Mouse (Mus musculus) heart, postnatal 36 days (tissue): ENCODE measurements around the gene Aars. TPM values are rescaled to one million over a fixed set of nuclear protein-coding genes. Genes with fewer than 3 reads are reported as not detected.
"Not testable (repeated sequence)": the region's sequence is repeated elsewhere in the genome, so short reads cannot be mapped to it uniquely, and the experiment has no call there.

Experiments used
- DNase-seq, 2 experiments: peaks; one replicate each; pipeline ENCODE4 v3.0.0; 2021 to 2022
- intact Hi-C: fragments of 180-260 bp; cut with DNase I; formaldehyde crosslinking; loops from one replicate; pipeline ENCODE4 v1.15.1; 2025
- microRNA-seq, 2 experiments: library from miRNA; unstranded; fragments of <30 nt; microRNA quantifications; one replicate each; pipeline ENCODE4 v1.2.0; 2021; ENCODE audit warnings: borderline number of aligned reads in 2 of 2
- total RNA-seq, 2 experiments: library from RNA; stranded (reverse); gene quantifications; 2 replicates each; pipeline ENCODE4 v1.2.3; 2021

Gene Aars
- total RNA-seq, 2 experiments from 2014 or later = 31.9 to 32.3 TPM

GRCm38 (mm10) chr8:111091706-111092105, 58.8 kb downstream of the Aars start:
- DNase-seq = no peak
- intact Hi-C loops = loop anchor here (2.0 to 5.0 kb wide), 3 partner anchors 29 to 344 kb away; partner anchors contain the start of genes Cog4 and Sf3b3

- not testable (repeated sequence) for DNase-seq
- intact Hi-C loops = loop anchor here (5.0 kb wide), 2 partner anchors 245 to 345 kb away; partner anchors contain the start of genes Cog4 and Sf3b3
Measured at GRCm38 (mm10) chr8:111092326-111092725, 59.4 kb downstream of the Aars start, which contains the start of gene Clec18a. Gene Clec18a, minus strand, starts transcription at chr8:111092426.

GRCm38 (mm10) chr8:111093865-111094718, 61.1 kb downstream of the Aars start, which contains the start of gene Pdpr:
Gene Pdpr, plus strand, starts transcription at chr8:111094630.
- peak; percentile 92 to 93 for DNase-seq
- intact Hi-C loops = loop anchor here (5.0 kb wide), 2 partner anchors 247 to 347 kb away; partner anchors contain the start of genes Cog4 and Sf3b3

GRCm38 (mm10) chr8:111094719-111095302, 61.9 kb downstream of the Aars start:
- intact Hi-C loops = loop anchor here (5.0 kb wide), 2 partner anchors 248 to 348 kb away; partner anchors contain the start of genes Cog4 and Sf3b3
- DNase-seq = peak in 1 of 2 experiments; percentile 17

Small RNA genes within 50 kb of the gene (microRNA-seq; reads per million reads assigned to microRNA genes)
- gene Gm24103 (0 reads per million in 2 experiments), gene Mir3473d (0.67 to 1.4 reads per million in 2 experiments)

Other genes with a start within 250 kb of the Aars start
- 1 to 10 TPM; 4.3 to 6.9 TPM for gene Il34, start 227.2 kb upstream of the Aars start, total RNA-seq
- gene Cog4, start 186.5 kb upstream of the Aars start, total RNA-seq = 10 to 100 TPM; 74.3 to 78.3 TPM
- 10 to 100 TPM; 37.3 to 39.1 TPM for gene Sf3b3, start 186.4 kb upstream of the Aars start, total RNA-seq
- 1 to 10 TPM; 4.1 to 4.7 TPM for gene Fuk, start 130.7 kb upstream of the Aars start, total RNA-seq
- gene St3gal2, start 113.2 kb upstream of the Aars start, total RNA-seq = 10 to 100 TPM; 27.5 to 28.3 TPM
- 10 to 100 TPM; 34.2 to 35.4 TPM for gene Ddx19a, start 35.3 kb upstream of the Aars start, total RNA-seq
- gene Ddx19b, start 1.4 kb upstream of the Aars start, total RNA-seq = 10 to 100 TPM; 11.1 to 11.7 TPM
- gene Exosc6, start 23.2 kb downstream of the Aars start, total RNA-seq = not detected
- under 1 TPM; 0.80 to 0.81 TPM for gene Clec18a, start 59.3 kb downstream of the Aars start, total RNA-seq
- 100 to 1,000 TPM in 1 of 2 experiments, 10 to 100 TPM in 1; 97.4 to 113 TPM for gene Pdpr, start 61.5 kb downstream of the Aars start, total RNA-seq
- 100 to 1,000 TPM; 102 to 106 TPM for gene Glg1, start 226.1 kb downstream of the Aars start, total RNA-seq